ENCODE assay signal across 8 mouse cellular contexts in the genomic region with DNA sequence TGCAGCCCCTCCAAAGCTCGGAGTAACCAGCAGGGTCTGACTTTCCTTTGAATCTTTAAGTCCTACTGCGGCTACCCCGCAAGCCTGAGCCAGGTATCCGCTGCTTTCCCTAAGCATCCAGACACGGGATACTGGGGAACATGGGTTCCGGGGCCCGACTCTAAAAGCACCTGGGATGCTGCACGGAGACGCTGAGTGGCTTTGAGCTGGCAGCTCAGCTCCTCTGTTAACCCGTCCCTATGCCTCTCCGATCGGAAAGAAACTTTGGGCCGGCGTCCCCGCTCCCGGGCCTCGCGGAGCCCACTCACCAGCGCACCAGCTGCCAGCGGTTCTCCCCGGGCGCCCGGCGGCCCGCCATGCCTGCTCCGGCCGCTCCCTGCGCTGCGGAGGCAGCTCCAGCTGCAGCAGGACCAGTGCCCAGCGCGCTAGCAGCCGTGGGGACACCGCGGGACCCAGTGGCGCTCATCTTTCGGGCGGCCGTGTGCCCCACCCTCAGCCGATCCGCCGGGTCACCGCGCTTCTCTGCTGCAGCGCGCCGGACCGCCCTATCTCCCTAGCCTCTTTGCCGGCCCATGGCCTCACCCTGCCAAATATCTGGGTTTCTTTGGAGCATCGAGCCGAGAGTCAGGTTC. TPM values are rescaled to one million over a fixed set of nuclear protein-coding genes. Genes with fewer than 3 reads are reported as not detected.
DNase-seq lines count a peak whose midpoint lies in the region; ATAC-seq and TF ChIP-seq lines count a peak whose summit lies in the region.

A gene (minus strand): TSS at position 371 of the 632 bp plus-strand sequence.

- dilution Hi-C loops in CH12.LX (cut with MboI; ENCODE audit: extremely low pct_ligation_motif_present, extremely low pct_unique_long_range_greater_than_20kb, low sequenced_read_pairs), result no loop called here

- H3K4me3 ChIP-seq in CH12.LX (replicated peaks in 1 of 3; ENCODE audit: low read depth in 2 of 3, low read length in 2 of 3, poor library complexity in 1 of 3), result no peak within 1 kb of the TSS
- peak within 1 kb of the TSS; percentile 56 for H3K4me3 ChIP-seq in embryonic facial prominence, embryonic 10.5 days
- peak within 1 kb of the TSS; percentile 38 for H3K4me3 ChIP-seq in neural tube, embryonic 11.5 days (ENCODE audit: low read depth, low read length)

- intact Hi-C loops in heart, postnatal 25 days (cut with DNase I), result no loop called here
- intact Hi-C loops in left cerebral cortex, postnatal 36 days (cut with DNase I), result no loop called here

- WGBS in embryonic facial prominence, embryonic 10.5 days, result under 1% methylated on average over 50 of the region's 50 CpGs
- 1% methylated on average over 50 of the region's 50 CpGs for WGBS in neural tube, embryonic 11.5 days

- no peak for TF ChIP-seq POLR2A in CH12.LX (IDR thresholded peaks at IDR 0.05; ENCODE audit: low read depth, low read length)

- peak; percentile 33 to 40 for DNase-seq in cerebellum, postnatal 10 days
- no peak for DNase-seq in cerebellum, postnatal 4 days (ENCODE audit: low spot score in 2 of 2)
- DNase-seq in CH12.LX (ENCODE audit: extremely low read depth), result no peak
- DNase-seq in embryonic facial prominence, embryonic 10.5 days (ENCODE audit: low spot score), result peak; percentile 50
- DNase-seq in heart, postnatal 25 days (ENCODE audit: low spot score), result no peak
- peak; percentile 28 to 42 for DNase-seq in left cerebral cortex, postnatal 36 days (ENCODE audit: low spot score in 2 of 2)
- DNase-seq in neural tube, embryonic 11.5 days (ENCODE audit: low spot score), result peak; percentile 49
- DNase-seq in thymus, postnatal 25 days, result no peak

- TF ChIP-seq CTCF in CH12.LX (conservative IDR thresholded peaks at IDR 0.05 in 1 of 2, IDR thresholded peaks at IDR 0.05 in 1 of 2; ENCODE audit: low read depth in 2 of 2, low read length in 2 of 2), result no peak

- no peaks in the 10 kb centered on the region for H3K4me1 ChIP-seq in CH12.LX (ENCODE audit: control insufficient read depth in 1 of 2, insufficient read depth in 2 of 2)
- peaks cover 17% of the 10 kb centered on the region for H3K4me1 ChIP-seq in embryonic facial prominence, embryonic 10.5 days
- 0 out of 2 replicates have a peak, but pooled peaks cover 4% of the 10 kb centered on the region for H3K4me1 ChIP-seq in neural tube, embryonic 11.5 days (ENCODE audit: control insufficient read depth, insufficient read depth, low read length)

- peaks cover 5% of the 10 kb centered on the region for H3K9me3 ChIP-seq in CH12.LX (replicated peaks; ENCODE audit: low read length)
- H3K9me3 ChIP-seq in embryonic facial prominence, embryonic 10.5 days, result no peaks in the 10 kb centered on the region
- H3K9me3 ChIP-seq in neural tube, embryonic 11.5 days (ENCODE audit: control insufficient read depth, low read length), result no peaks in the 10 kb centered on the region

- H3K4me2 ChIP-seq in CH12.LX (ENCODE audit: insufficient read depth, low read depth, poor library complexity, severe bottlenecking), result no peak within 1 kb of the TSS
- peak within 1 kb of the TSS; percentile 66 for H3K4me2 ChIP-seq in neural tube, embryonic 11.5 days (ENCODE audit: low read depth)

- H3K79me2 ChIP-seq in CH12.LX (replicated peaks; ENCODE audit: control insufficient read depth, extremely low read depth, insufficient read depth, poor library complexity, severe bottlenecking), result no peaks in the 10 kb centered on the region

- H3K36me3 ChIP-seq in CH12.LX (replicated peaks in 1 of 2; ENCODE audit: control insufficient read depth in 1 of 2, insufficient read depth in 1 of 2, low read length in 1 of 2), result no peaks in the 10 kb centered on the region
- H3K36me3 ChIP-seq in embryonic facial prominence, embryonic 10.5 days (replicated peaks), result no peaks in the 10 kb centered on the region
- H3K36me3 ChIP-seq in neural tube, embryonic 11.5 days (ENCODE audit: control insufficient read depth, insufficient read depth, low read length), result no peaks in the 10 kb centered on the region

- peaks cover 82% of the 10 kb centered on the region for H3K27me3 ChIP-seq in CH12.LX (replicated peaks)
- peaks cover 63% of the 10 kb centered on the region for H3K27me3 ChIP-seq in embryonic facial prominence, embryonic 10.5 days (replicated peaks; ENCODE audit: low read depth, poor library complexity, severe bottlenecking)
- H3K27me3 ChIP-seq in neural tube, embryonic 11.5 days (ENCODE audit: control insufficient read depth, insufficient read depth, low read length), result peaks cover 32% of the 10 kb centered on the region

- no peak within 1 kb of the TSS for H3K27ac ChIP-seq in CH12.LX (ENCODE audit: insufficient read depth, low read depth)
- H3K27ac ChIP-seq in embryonic facial prominence, embryonic 10.5 days (replicated peaks), result no peak within 1 kb of the TSS
- H3K27ac ChIP-seq in neural tube, embryonic 11.5 days (ENCODE audit: low read depth, low read length), result no peak within 1 kb of the TSS

- no peak for TF ChIP-seq EP300 in CH12.LX (IDR thresholded peaks at IDR 0.05; ENCODE audit: low read length)

- TF ChIP-seq RAD21 in CH12.LX (IDR thresholded peaks at IDR 0.05; ENCODE audit: low read depth, low read length), result no peak

- no peak for ATAC-seq in neural tube, embryonic 11.5 days (ENCODE audit: insufficient read depth, low FRiP score, low TSS enrichment)

- no peak within 1 kb of the TSS for H3K9ac ChIP-seq in CH12.LX (ENCODE audit: insufficient read depth, low read depth)
- H3K9ac ChIP-seq in neural tube, embryonic 11.5 days (ENCODE audit: low read length), result peak within 1 kb of the TSS; percentile 46

- in situ Hi-C loops in CH12.LX (cut with MboI; ENCODE audit: low pct_ligation_motif_present, low pct_unique_long_range_greater_than_20kb, low sequenced_read_pairs), result no loop called here

TF ChIP-seq in CH12.LX, 34 proteins besides CTCF, POLR2A, EP300 and RAD21:
- no peak for TF ChIP-seq ZNF384 (IDR thresholded peaks at IDR 0.05; ENCODE audit: low read depth, low read length)
- TF ChIP-seq MEF2A (IDR thresholded peaks at IDR 0.05; ENCODE audit: borderline replicate concordance, low read depth, low read length), result no peak
- no peak for TF ChIP-seq RCOR1 (conservative IDR thresholded peaks at IDR 0.05; ENCODE audit: low read depth, low read length)
- TF ChIP-seq TCF12 (IDR thresholded peaks at IDR 0.05; ENCODE audit: low read depth, low read length), result no peak
- TF ChIP-seq NRF1 (IDR thresholded peaks at IDR 0.05; ENCODE audit: low read depth, low read length), result no peak
- TF ChIP-seq ZKSCAN1 (IDR thresholded peaks at IDR 0.05; ENCODE audit: borderline replicate concordance, low read depth, low read length), result no peak
- TF ChIP-seq BHLHE40 (IDR thresholded peaks at IDR 0.05; ENCODE audit: low read depth, low read length), result no peak
- TF ChIP-seq MAX (IDR thresholded peaks at IDR 0.05; ENCODE audit: low read length), result no peak
- no peak for TF ChIP-seq MAZ (IDR thresholded peaks at IDR 0.05; ENCODE audit: low read depth, low read length)
- no peak for TF ChIP-seq MXI1 (IDR thresholded peaks at IDR 0.05; ENCODE audit: low read depth, low read length)
- no peak for TF ChIP-seq TBP (conservative IDR thresholded peaks at IDR 0.05; ENCODE audit: low read depth, low read length)
- TF ChIP-seq USF1 (IDR thresholded peaks at IDR 0.05; ENCODE audit: low read depth, low read length), result no peak
- no peak for TF ChIP-seq MYC (IDR thresholded peaks at IDR 0.05; ENCODE audit: low read depth, low read length)
- TF ChIP-seq GABPA (IDR thresholded peaks at IDR 0.05; ENCODE audit: insufficient replicate concordance, low read depth, low read length), result no peak
- TF ChIP-seq ETS1 (conservative IDR thresholded peaks at IDR 0.05; ENCODE audit: low read depth, low read length), result no peak
- no peak for TF ChIP-seq JUN (IDR thresholded peaks at IDR 0.05; ENCODE audit: insufficient read depth, low read depth, low read length)
- no peak for TF ChIP-seq CHD2 (IDR thresholded peaks at IDR 0.05; ENCODE audit: low read length)
- no peak for TF ChIP-seq MAFK (IDR thresholded peaks at IDR 0.05; ENCODE audit: insufficient replicate concordance, low read length)
- TF ChIP-seq ZMIZ1 (IDR thresholded peaks at IDR 0.05; ENCODE audit: low read depth, low read length), result no peak

RNA-seq across cellular contexts. Expression of the gene that starts here (rescaled TPM):
- 74.6 and 79.8 TPM in 2 replicates for total RNA-seq in CH12.LX (2012; rRNA removed)
- total RNA-seq in CH12.LX (2014; rRNA removed), result 53.8 and 55.4 TPM in 2 replicates
- polyA plus RNA-seq in CH12.LX (2012; ENCODE audit: insufficient read length, low read depth), result 69.8 and 76.6 TPM in 2 replicates
- polyA plus RNA-seq in embryonic facial prominence, embryonic 10.5 days (2016; fragmentation: Nextera tagmentation; extraction: Ambion mirVana), result 1.2 and 1.9 TPM in 2 replicates
- total RNA-seq in heart, postnatal 25 days (2021), result 10 to 100 TPM; 85.8 to 86.8 TPM
- total RNA-seq in left cerebral cortex, postnatal 36 days (2021), result 100 to 1,000 TPM; 179 to 210 TPM
- polyA plus RNA-seq in neural tube, embryonic 11.5 days (2014; fragmentation: Nextera tagmentation; extraction: Ambion mirVana), result 2.7 and 3.3 TPM in 2 replicates

Comparison
In these comparisons a context has a peak if more than half of its experiments do, and no peak if none do; other contexts are left out.
1. RNA of the gene that starts here (polyA plus RNA-seq): 69.8 to 76.6 TPM in CH12.LX; 2.7 to 3.3 TPM in neural tube, embryonic 11.5 days and 1.2 to 1.9 TPM in embryonic facial prominence, embryonic 10.5 days; every median in the first group is over 10 times any median in the second.
2. DNase-seq: peak in cerebellum, postnatal 10 days (2 of 2), embryonic facial prominence, embryonic 10.5 days (single experiment), left cerebral cortex, postnatal 36 days (2 of 2) and neural tube, embryonic 11.5 days (single experiment); none in cerebellum, postnatal 4 days (0 of 2), CH12.LX (single experiment), heart, postnatal 25 days (single experiment) and thymus, postnatal 25 days (single experiment).
3. H3K4me3 ChIP-seq: peak in embryonic facial prominence, embryonic 10.5 days (single experiment) and neural tube, embryonic 11.5 days (single experiment); none in CH12.LX (0 of 3).